Mouse (Mus musculus) intestine, embryonic 16.5 days (tissue): ENCODE measurements around the gene Mbnl2. TPM values are rescaled to one million over a fixed set of nuclear protein-coding genes. Genes with fewer than 3 reads are reported as not detected.
A peak's percentile ranks its signal among the peaks of the same experiment; 100 is the strongest.

Experiments used
- ATAC-seq: fragments of 200-750 bp; cut with Nextera tagmentation; 2 replicates; pipeline ENCODE4 v1.8.0; 2017; ENCODE audit warnings: moderate TSS enrichment, moderate library complexity
- H3K27ac ChIP-seq: fragments of 300-500 bp; sonication (generic); 2 replicates; pipeline ENCODE4 v1.5.1; 2014; ENCODE audit warnings: mild to moderate bottlenecking, low read length
- H3K27me3 ChIP-seq: fragments of 300-500 bp; sonication (generic); replicated peaks from 2 replicates; pipeline ENCODE4 v1.6.1; 2014; ENCODE audit warnings: low read length, control low read depth, mixed read lengths; ENCODE audit not compliant: control insufficient read depth, insufficient read depth
- H3K36me3 ChIP-seq: fragments of 300-500 bp; sonication (generic); 2 replicates; pipeline ENCODE4 v1.6.1; 2014; ENCODE audit warnings: low read length, control low read depth; ENCODE audit not compliant: control insufficient read depth, insufficient read depth
- H3K4me1 ChIP-seq: fragments of 300-500 bp; sonication (generic); 2 replicates; pipeline ENCODE4 v1.6.1; 2014; ENCODE audit warnings: low read length, control low read depth, mixed read lengths; ENCODE audit not compliant: control insufficient read depth, insufficient read depth
- H3K4me2 ChIP-seq: fragments of 300-500 bp; sonication (generic); 2 replicates; pipeline ENCODE4 v1.6.1; 2014; ENCODE audit warnings: low read depth, low read length, control low read depth
- H3K4me3 ChIP-seq: fragments of 300-500 bp; sonication (generic); 2 replicates; pipeline ENCODE4 v1.5.1; 2014; ENCODE audit warnings: mild to moderate bottlenecking, low read length
- H3K9ac ChIP-seq: fragments of 300-500 bp; sonication (generic); 2 replicates; pipeline ENCODE4 v1.6.1; 2014; ENCODE audit warnings: low read depth, low read length
- H3K9me3 ChIP-seq: fragments of 300-500 bp; sonication (generic); 2 replicates; pipeline ENCODE4 v1.6.1; 2016; ENCODE audit warnings: low read length, control low read depth; ENCODE audit not compliant: control insufficient read depth
- WGBS: fragments of 180-500 bp; shearing (Covaris S2); extraction: QIAGEN DNeasy Blood & Tissue Kit; methylation state at CpG from one replicate; pipeline ENCODE4 v1.1.7; 2014; 5-methylcytosine and 5-hydroxymethylcytosine counted together
- polyA plus RNA-seq: library from polyadenylated mRNA; unstranded; fragments of >200 nt; fragmentation: Nextera tagmentation; extraction: Ambion mirVana; gene quantifications from 2 replicates; pipeline ENCODE4 v1.2.1, GENCODE M21; 2015

Mbnl2 gene
- polyA plus RNA-seq, 1 experiment from 2014 or later = 114 TPM

- H3K9ac ChIP-seq = no peak overlapping the region
- H3K36me3 ChIP-seq = peaks cover 10% of the 10 kb centered on the region
- no peaks in the 10 kb centered on the region for H3K27me3 ChIP-seq
- no peak for ATAC-seq
- 0 out of 2 replicates have a peak, but pooled peaks cover 3% of the 10 kb centered on the region for H3K9me3 ChIP-seq
- no peak overlapping the region for H3K4me2 ChIP-seq
- H3K4me3 ChIP-seq = no peak overlapping the region
- no peaks in the 10 kb centered on the region for H3K4me1 ChIP-seq
- no peak overlapping the region for H3K27ac ChIP-seq
These were observed 157.3 kb downstream of the Mbnl2 start for GRCm38 (mm10) chr14:120432773-120433172.

GRCm38 (mm10) chr14:120433931-120434398 lies 158.5 kb downstream of the Mbnl2 start:
- Histone ChIP-seq H3K9ac (no peak overlapping the region), H3K27ac (no peak overlapping the region), H3K9me3 (0 out of 2 replicates have a peak, but pooled peaks cover 3% of the 10 kb centered on the region), H3K27me3 (no peaks in the 10 kb centered on the region), H3K4me1 (no peaks in the 10 kb centered on the region), H3K4me3 (no peak overlapping the region), H3K4me2 (no peak overlapping the region), H3K36me3 (peaks cover 10% of the 10 kb centered on the region)
- ATAC-seq = peak; percentile 77
- 77% methylated on average over 8 of the region's 8 CpGs for WGBS

GRCm38 (mm10) chr14:120434831-120435230 lies 159.4 kb downstream of the Mbnl2 start:
- Histone ChIP-seq H3K4me2 (no peak overlapping the region), H3K27me3 (no peaks in the 10 kb centered on the region), H3K36me3 (peaks cover 10% of the 10 kb centered on the region), H3K9me3 (0 out of 2 replicates have a peak, but pooled peaks cover 3% of the 10 kb centered on the region), H3K4me1 (no peaks in the 10 kb centered on the region), H3K27ac (no peak overlapping the region), H3K4me3 (no peak overlapping the region), H3K9ac (no peak overlapping the region)
- no peak for ATAC-seq
- WGBS = 58% methylated on average over 1 of the region's 1 CpGs

GRCm38 (mm10) chr14:120440716-120441115 lies 165.2 kb downstream of the Mbnl2 start:
- Histone ChIP-seq H3K4me1 (no peaks in the 10 kb centered on the region), H3K27ac (no peak overlapping the region), H3K4me2 (no peak overlapping the region), H3K4me3 (no peak overlapping the region), H3K36me3 (peaks cover 6% of the 10 kb centered on the region), H3K9me3 (0 out of 2 replicates have a peak, but pooled peaks cover 3% of the 10 kb centered on the region), H3K27me3 (no peaks in the 10 kb centered on the region), H3K9ac (no peak overlapping the region)
- ATAC-seq = no peak

GRCm38 (mm10) chr14:120441256-120441655 lies 165.8 kb downstream of the Mbnl2 start:
- Histone ChIP-seq H3K4me1 (no peaks in the 10 kb centered on the region), H3K9ac (no peak overlapping the region), H3K4me3 (no peak overlapping the region), H3K36me3 (peaks cover 6% of the 10 kb centered on the region), H3K27ac (no peak overlapping the region), H3K27me3 (no peaks in the 10 kb centered on the region), H3K4me2 (no peak overlapping the region), H3K9me3 (no peaks in the 10 kb centered on the region)
- ATAC-seq = no peak
- 77% methylated on average over 4 of the region's 4 CpGs for WGBS

- Histone ChIP-seq H3K9me3 (no peaks in the 10 kb centered on the region), H3K4me1 (no peaks in the 10 kb centered on the region), H3K36me3 (peaks cover 4% of the 10 kb centered on the region), H3K4me2 (no peak overlapping the region), H3K9ac (no peak overlapping the region), H3K27ac (no peak overlapping the region), H3K27me3 (no peaks in the 10 kb centered on the region), H3K4me3 (no peak overlapping the region)
- ATAC-seq = peak; percentile 89
- 72% methylated on average over 13 of the region's 13 CpGs for WGBS
These were observed 166.4 kb downstream of the Mbnl2 start for GRCm38 (mm10) chr14:120441836-120442235.

GRCm38 (mm10) chr14:120454221-120454620 lies 178.8 kb downstream of the Mbnl2 start:
- 0 out of 2 replicates have a peak, but pooled peaks cover 4% of the 10 kb centered on the region for H3K9me3 ChIP-seq
- 90% methylated on average over 7 of the region's 7 CpGs for WGBS
- no peak overlapping the region for H3K4me2 ChIP-seq
- no peaks in the 10 kb centered on the region for H3K27me3 ChIP-seq
- H3K9ac ChIP-seq = no peak overlapping the region
- H3K4me1 ChIP-seq = no peaks in the 10 kb centered on the region
- H3K4me3 ChIP-seq = no peak overlapping the region
- no peak overlapping the region for H3K27ac ChIP-seq
- no peaks in the 10 kb centered on the region for H3K36me3 ChIP-seq
- ATAC-seq = no peak

- no peak overlapping the region for H3K27ac ChIP-seq
- no peak overlapping the region for H3K4me3 ChIP-seq
- no peaks in the 10 kb centered on the region for H3K36me3 ChIP-seq
- no peaks in the 10 kb centered on the region for H3K4me1 ChIP-seq
- no peak overlapping the region for H3K4me2 ChIP-seq
- H3K9me3 ChIP-seq = no peaks in the 10 kb centered on the region
- no peak overlapping the region for H3K9ac ChIP-seq
- no peaks in the 10 kb centered on the region for H3K27me3 ChIP-seq
- no peak for ATAC-seq
- 92% methylated on average over 3 of the region's 3 CpGs for WGBS
These were observed 188.7 kb downstream of the Mbnl2 start for GRCm38 (mm10) chr14:120463938-120464727.

- H3K27ac ChIP-seq = no peak overlapping the region
- H3K27me3 ChIP-seq = no peaks in the 10 kb centered on the region
- 81% methylated on average over 4 of the region's 4 CpGs for WGBS
- no peak overlapping the region for H3K4me2 ChIP-seq
- no peak overlapping the region for H3K4me3 ChIP-seq
- no peaks in the 10 kb centered on the region for H3K4me1 ChIP-seq
- no peaks in the 10 kb centered on the region for H3K9me3 ChIP-seq
- no peak overlapping the region for H3K9ac ChIP-seq
- H3K36me3 ChIP-seq = no peaks in the 10 kb centered on the region
- ATAC-seq = no peak
These were observed 191.3 kb downstream of the Mbnl2 start for GRCm38 (mm10) chr14:120466816-120467215.
